Mouse (Mus musculus) spleen, adult 18-20 months (tissue): Measurements from ENCODE around the gene Itm2b.

ENCODE experiments used
- DNase-seq, 2 experiments: peaks; one replicate each; pipeline ENCODE4 v3.0.0; 2022; ENCODE audit warnings: mixed read lengths in 2 of 2

Itm2b gene

GRCm38 (mm10) chr14:73313864-73314263 is 71.2 kb downstream of the Itm2b start:
- no peak for DNase-seq

- DNase-seq, result no peak
Observed at GRCm38 (mm10) chr14:73313396-73313795, 71.7 kb downstream of the Itm2b start.

GRCm38 (mm10) chr14:73312909-73313308 is 72.2 kb downstream of the Itm2b start:
- DNase-seq, result no peak
